Mouse (Mus musculus): ENCODE data around the gene Chl1.

GRCm38 (mm10) chr6:103514756-103515155 is 4.4 kb downstream of the Chl1 start:
- TF ChIP-seq POLR2A (IDR thresholded peaks at IDR 0.05; ENCODE audit: extremely low read depth, insufficient read depth, low read length) (no peak), CTCF (IDR thresholded peaks at IDR 0.05; ENCODE audit: extremely low read depth, insufficient read depth, low read length) (no peak)
